Mouse (Mus musculus) forebrain, embryonic 13.5 days (tissue): Measurements from ENCODE around the gene Drd4. TPM values are rescaled to one million over a fixed set of nuclear protein-coding genes. Genes with fewer than 3 reads are reported as not detected.

Experiments
- ATAC-seq: fragments of 200-750 bp; cut with Nextera tagmentation; 2 replicates; pipeline ENCODE4 v1.8.0; 2017
- H3K27ac ChIP-seq: fragments of 300-500 bp; sonication (generic); 2 replicates; pipeline ENCODE4 v1.5.1; 2015; ENCODE audit warnings: inconsistent platforms, mild to moderate bottlenecking, moderate library complexity
- H3K27me3 ChIP-seq: fragments of 300-500 bp; sonication (generic); 2 replicates; pipeline ENCODE4 v1.6.1; 2015; ENCODE audit warnings: mild to moderate bottlenecking, inconsistent platforms
- H3K36me3 ChIP-seq: fragments of 300-500 bp; sonication (generic); 2 replicates; pipeline ENCODE4 v1.6.1; 2015; ENCODE audit warnings: mild to moderate bottlenecking, inconsistent platforms; ENCODE audit not compliant: poor library complexity, severe bottlenecking
- H3K4me1 ChIP-seq: fragments of 300-500 bp; sonication (generic); 2 replicates; pipeline ENCODE4 v1.6.1; 2015; ENCODE audit warnings: inconsistent platforms
- H3K4me2 ChIP-seq: fragments of 300-500 bp; sonication (generic); 2 replicates; pipeline ENCODE4 v1.6.1; 2015; ENCODE audit warnings: inconsistent platforms, mild to moderate bottlenecking, moderate library complexity
- H3K4me3 ChIP-seq: fragments of 300-500 bp; sonication (generic); 2 replicates; pipeline ENCODE4 v1.5.1; 2015; ENCODE audit warnings: mild to moderate bottlenecking, inconsistent platforms
- H3K9ac ChIP-seq: fragments of 300-500 bp; sonication (generic); 2 replicates; pipeline ENCODE4 v1.6.1; 2015; ENCODE audit warnings: mild to moderate bottlenecking, inconsistent platforms
- H3K9me3 ChIP-seq: fragments of 300-500 bp; sonication (generic); replicated peaks from 2 replicates; pipeline ENCODE4 v1.6.1; 2016; ENCODE audit warnings: inconsistent platforms
- WGBS: fragments of 180-500 bp; shearing (Covaris S2); methylation state at CpG from one replicate; pipeline ENCODE4 v1.1.7; 2015; 5-methylcytosine and 5-hydroxymethylcytosine counted together
- polyA plus RNA-seq: library from polyadenylated mRNA; unstranded; fragments of >200 nt; fragmentation: Nextera tagmentation; extraction: Ambion mirVana; gene quantifications from 2 replicates; pipeline ENCODE4 v1.2.1, GENCODE M21; 2015

The Drd4 gene
- polyA plus RNA-seq, 1 experiment from 2014 or later: 0.70 TPM

- Histone ChIP-seq H3K27me3 (peaks cover 19% of the 10 kb centered on the region), H3K4me2 (no peak overlapping the region), H3K9ac (no peak overlapping the region), H3K36me3 (peaks cover 10% of the 10 kb centered on the region), H3K4me1 (peaks cover 8% of the 10 kb centered on the region; the same call in 1 of the 2 replicates), H3K9me3 (no peaks in the 10 kb centered on the region), H3K4me3 (no peak overlapping the region), H3K27ac (no peak overlapping the region)
- WGBS: 87% methylated on average over 7 of the region's 7 CpGs
- ATAC-seq: no peak
These were observed 48.2 kb downstream of the Drd4 start for GRCm38 (mm10) chr7:141340023-141340422.

- no peak for ATAC-seq
- 86% methylated on average over 6 of the region's 6 CpGs for WGBS
- no peak overlapping the region for H3K4me3 ChIP-seq
- no peaks in the 10 kb centered on the region for H3K9me3 ChIP-seq
- no peak overlapping the region for H3K9ac ChIP-seq
- H3K4me2 ChIP-seq: no peak overlapping the region
- H3K36me3 ChIP-seq: peaks cover 8% of the 10 kb centered on the region; the same call in 1 of the 2 replicates
- no peak overlapping the region for H3K27ac ChIP-seq
- H3K27me3 ChIP-seq: peaks cover 19% of the 10 kb centered on the region
- peaks cover 8% of the 10 kb centered on the region; the same call in 1 of the 2 replicates for H3K4me1 ChIP-seq
These were observed 48.7 kb downstream of the Drd4 start for GRCm38 (mm10) chr7:141340476-141340875.

GRCm38 (mm10) chr7:141341689-141342226 is 50.0 kb downstream of the Drd4 start:
- Histone ChIP-seq H3K4me3 (no peak overlapping the region), H3K9me3 (no peaks in the 10 kb centered on the region), H3K27me3 (peaks cover 19% of the 10 kb centered on the region), H3K9ac (no peak overlapping the region), H3K4me2 (no peak overlapping the region), H3K36me3 (no peaks in the 10 kb centered on the region), H3K27ac (no peak overlapping the region), H3K4me1 (peaks cover 8% of the 10 kb centered on the region; the same call in 1 of the 2 replicates)
- ATAC-seq: no peak
- 85% methylated on average over 10 of the region's 10 CpGs for WGBS

- Histone ChIP-seq H3K9ac (no peak overlapping the region), H3K4me2 (no peak overlapping the region), H3K9me3 (no peaks in the 10 kb centered on the region), H3K4me3 (no peak overlapping the region), H3K27me3 (peaks cover 9% of the 10 kb centered on the region), H3K27ac (no peak overlapping the region), H3K36me3 (no peaks in the 10 kb centered on the region), H3K4me1 (peaks cover 8% of the 10 kb centered on the region; the same call in 1 of the 2 replicates)
- 68% methylated on average over 2 of the region's 2 CpGs for WGBS
- ATAC-seq: no peak
These were observed 51.4 kb downstream of the Drd4 start for GRCm38 (mm10) chr7:141343230-141343629.

GRCm38 (mm10) chr7:141343696-141344095 is 51.9 kb downstream of the Drd4 start:
- H3K27me3 ChIP-seq: peaks cover 4% of the 10 kb centered on the region
- H3K4me3 ChIP-seq: no peak overlapping the region
- WGBS: 74% methylated on average over 7 of the region's 7 CpGs
- H3K9ac ChIP-seq: no peak overlapping the region
- peaks cover 3% of the 10 kb centered on the region; the same call in 1 of the 2 replicates for H3K4me1 ChIP-seq
- no peak for ATAC-seq
- H3K4me2 ChIP-seq: no peak overlapping the region
- no peaks in the 10 kb centered on the region for H3K36me3 ChIP-seq
- no peaks in the 10 kb centered on the region for H3K9me3 ChIP-seq
- no peak overlapping the region for H3K27ac ChIP-seq

DNA sequence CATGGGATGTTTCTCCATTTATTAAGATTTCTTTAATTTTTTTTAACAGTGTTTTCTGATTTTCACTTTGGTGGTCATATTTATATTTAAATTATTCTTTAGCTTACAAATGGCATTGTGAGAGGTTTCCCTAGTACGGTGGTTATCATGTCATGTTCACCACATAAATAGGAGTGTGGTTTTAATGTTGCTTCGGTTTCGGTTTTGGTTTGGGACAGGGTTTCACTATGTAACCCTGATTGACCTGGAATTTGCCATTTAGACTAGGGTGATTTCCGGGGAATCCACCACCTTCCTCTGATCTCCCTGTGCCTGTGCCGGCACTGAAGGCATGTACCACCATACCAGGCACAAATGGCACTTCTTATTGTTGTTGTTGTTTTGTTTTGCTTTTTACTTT is 53.0 kb downstream of the Drd4 start:
- H3K27me3 ChIP-seq: no peaks in the 10 kb centered on the region
- no peak overlapping the region for H3K27ac ChIP-seq
- H3K36me3 ChIP-seq: no peaks in the 10 kb centered on the region
- WGBS: 90% methylated on average over 5 of the region's 5 CpGs
- no peak for ATAC-seq
- no peak overlapping the region for H3K4me3 ChIP-seq
- no peak overlapping the region for H3K9ac ChIP-seq
- no peaks in the 10 kb centered on the region for H3K9me3 ChIP-seq
- no peaks in the 10 kb centered on the region for H3K4me1 ChIP-seq
- no peak overlapping the region for H3K4me2 ChIP-seq

Other genes starting within 250 kb of the Drd4 start
- 33.0 and 34.7 TPM in 2 replicates for gene B4galnt4, start 230.9 kb upstream of the Drd4 start, polyA plus RNA-seq
- 0.25 TPM in 1 of 2 replicates, not detected in the other for gene Pkp3, start 213.8 kb upstream of the Drd4 start, polyA plus RNA-seq
- gene Sigirr, start 191.4 kb upstream of the Drd4 start, polyA plus RNA-seq: 1.5 and 1.7 TPM in 2 replicates
- 0.13 TPM in 1 of 2 replicates, not detected in the other for gene Ano9, start 174.2 kb upstream of the Drd4 start, polyA plus RNA-seq
- 61.1 and 69.5 TPM in 2 replicates for gene Ptdss2, start 169.6 kb upstream of the Drd4 start, polyA plus RNA-seq
- 40.7 and 45.2 TPM in 2 replicates for gene Rnh1, start 119.1 kb upstream of the Drd4 start, polyA plus RNA-seq
- gene Hras, start 98.0 kb upstream of the Drd4 start, polyA plus RNA-seq: 67.2 and 73.9 TPM in 2 replicates
- gene Lrrc56, start 97.8 kb upstream of the Drd4 start, polyA plus RNA-seq: 12.6 and 17.3 TPM in 2 replicates
- gene Lmntd2, start 77.9 kb upstream of the Drd4 start, polyA plus RNA-seq: 2.1 and 2.3 TPM in 2 replicates
- 29.4 and 33.8 TPM in 2 replicates for gene Rassf7, start 76.1 kb upstream of the Drd4 start, polyA plus RNA-seq
- gene Phrf1, start 63.2 kb upstream of the Drd4 start, polyA plus RNA-seq: 82.4 and 91.3 TPM in 2 replicates
- gene Irf7, start 25.5 kb upstream of the Drd4 start, polyA plus RNA-seq: 1.0 and 1.1 TPM in 2 replicates
- not detected in 2 replicates for gene Cdhr5, start 15.2 kb upstream of the Drd4 start, polyA plus RNA-seq
- gene Sct, start 12.9 kb upstream of the Drd4 start, polyA plus RNA-seq: 0.60 and 0.62 TPM in 2 replicates
- gene Deaf1, start 35.7 kb downstream of the Drd4 start, polyA plus RNA-seq: 88.1 and 105 TPM in 2 replicates
- gene Tmem80, start 35.7 kb downstream of the Drd4 start, polyA plus RNA-seq: 61.3 and 66.0 TPM in 2 replicates
- gene Eps8l2, start 46.9 kb downstream of the Drd4 start, polyA plus RNA-seq: 0.43 and 0.64 TPM in 2 replicates
- gene Taldo1, start 100.2 kb downstream of the Drd4 start, polyA plus RNA-seq: 386 and 415 TPM in 2 replicates
- 53.2 and 55.6 TPM in 2 replicates for gene Gatd1, start 122.1 kb downstream of the Drd4 start, polyA plus RNA-seq
- 27.3 and 27.5 TPM in 2 replicates for gene Cend1, start 137.5 kb downstream of the Drd4 start, polyA plus RNA-seq
- gene Slc25a22, start 145.9 kb downstream of the Drd4 start, polyA plus RNA-seq: 58.2 and 65.1 TPM in 2 replicates
- 10.9 and 13.4 TPM in 2 replicates for gene Pidd1, start 152.0 kb downstream of the Drd4 start, polyA plus RNA-seq
- gene Rplp2, start 155.4 kb downstream of the Drd4 start, polyA plus RNA-seq: 939 and 1,119 TPM in 2 replicates
- 19.5 and 21.0 TPM in 2 replicates for gene Pnpla2, start 163.2 kb downstream of the Drd4 start, polyA plus RNA-seq
- gene Cracr2b, start 169.1 kb downstream of the Drd4 start, polyA plus RNA-seq: 3.2 and 6.0 TPM in 2 replicates
- 12.0 and 14.3 TPM in 2 replicates for gene Cd151, start 175.4 kb downstream of the Drd4 start, polyA plus RNA-seq
- gene Polr2l, start 183.1 kb downstream of the Drd4 start, polyA plus RNA-seq: 76.5 and 89.5 TPM in 2 replicates
- 18.0 and 20.0 TPM in 2 replicates for gene Tspan4, start 183.2 kb downstream of the Drd4 start, polyA plus RNA-seq
- 24.3 and 31.8 TPM in 2 replicates for gene Chid1, start 247.9 kb downstream of the Drd4 start, polyA plus RNA-seq